Mouse (Mus musculus): ENCODE data around the gene Pfn1. TPM values are rescaled to one million over a fixed set of nuclear protein-coding genes. Genes with fewer than 3 reads are reported as not detected.

Pfn1 gene
- polyA plus RNA-seq, 1 experiment from 2014 or later, result 825 TPM

GRCm38 (mm10) chr11:70621972-70622814, 32.3 kb downstream of the Pfn1 start:
- ATAC-seq, result no peak
- H3K9me3 ChIP-seq, result no peaks in the 10 kb centered on the region
- 0 out of 2 replicates have a peak overlapping the region, but pooled peaks have one; percentile 21 for H3K9ac ChIP-seq (replicated peaks)
- H3K27ac ChIP-seq, result no peak overlapping the region
- no peaks in the 10 kb centered on the region for H3K4me1 ChIP-seq (replicated peaks)
- H3K4me2 ChIP-seq (replicated peaks), result no peak overlapping the region
- no peaks in the 10 kb centered on the region for H3K36me3 ChIP-seq
- H3K4me3 ChIP-seq (replicated peaks), result no peak overlapping the region
- H3K27me3 ChIP-seq, result no peaks in the 10 kb centered on the region
- 48% methylated on average over 7 of the region's 7 CpGs for WGBS

DNA sequence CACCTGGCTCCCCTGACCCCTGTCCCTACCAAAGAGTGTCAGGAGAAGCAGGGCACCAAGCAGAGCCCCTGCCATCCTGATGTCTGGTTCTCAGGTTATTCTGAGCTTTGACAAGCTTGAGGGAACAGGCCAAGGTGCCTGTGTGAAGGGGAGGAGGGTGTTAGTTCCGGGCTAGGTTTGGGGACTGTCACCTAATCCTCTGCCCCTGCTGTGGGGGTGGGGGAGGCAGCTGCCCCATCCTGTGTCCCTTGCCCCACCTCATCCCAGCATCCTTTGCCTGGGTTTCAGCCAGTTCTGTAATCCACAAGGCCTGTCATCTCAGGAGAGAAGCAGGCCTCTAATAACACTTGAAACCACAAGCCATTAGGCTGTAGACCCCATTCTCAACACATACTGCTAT, 35.3 kb downstream of the Pfn1 start, which contains the start of gene Chrne:
Gene Chrne (minus strand): TSS at position 116 of the 400 bp plus-strand sequence.
- Histone ChIP-seq H3K36me3 (no peaks in the 10 kb centered on the region), H3K27ac (no peak within 1 kb of the TSS), H3K4me2 (replicated peaks) (no peak within 1 kb of the TSS), H3K4me1 (replicated peaks) (peaks cover 11% of the 10 kb centered on the region), H3K27me3 (peaks cover 18% of the 10 kb centered on the region; the same call in 1 of the 2 replicates), H3K9ac (replicated peaks) (no peak within 1 kb of the TSS), H3K9me3 (no peaks in the 10 kb centered on the region), H3K4me3 (replicated peaks) (no peak within 1 kb of the TSS)
- WGBS, result 37% methylated on average over 1 of the region's 1 CpGs
- ATAC-seq, result no peak

DNA sequence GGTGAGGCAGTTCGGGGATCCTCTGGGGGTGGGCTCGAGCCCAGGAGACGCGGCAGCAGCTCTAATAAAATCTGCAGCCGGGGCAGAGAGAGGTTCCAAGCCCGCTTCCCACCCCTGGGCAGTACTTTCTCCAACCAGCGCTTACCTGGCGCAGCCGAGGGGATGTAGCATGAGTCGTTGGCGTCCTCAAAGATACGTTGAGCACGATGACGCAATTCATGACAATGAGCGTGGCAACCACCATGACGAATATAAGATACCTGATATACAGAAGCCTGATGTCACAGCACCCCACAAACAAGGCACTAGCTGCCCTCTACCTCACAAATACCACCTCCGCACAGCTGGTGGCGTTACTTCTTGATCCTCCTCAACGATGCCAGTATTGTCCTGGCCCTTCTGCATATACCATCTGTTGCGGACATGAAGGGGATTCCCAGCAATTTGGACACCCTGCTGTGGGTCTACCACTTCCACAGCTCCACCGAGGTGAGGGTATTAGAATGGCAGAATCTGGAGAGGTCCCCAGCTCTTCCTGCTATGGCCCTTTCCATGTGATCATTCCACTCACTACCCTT, 38.8 kb downstream of the Pfn1 start, which contains the start of gene 4930544D05Rik:
Gene 4930544D05Rik (plus strand): TSS at position 333 of the 578 bp plus-strand sequence.
- H3K4me3 ChIP-seq (replicated peaks), result peak within 1 kb of the TSS; percentile 25
- no peaks in the 10 kb centered on the region for H3K9me3 ChIP-seq
- no peak within 1 kb of the TSS for H3K27ac ChIP-seq
- ATAC-seq, result no peak
- peaks cover 31% of the 10 kb centered on the region for H3K36me3 ChIP-seq
- H3K4me1 ChIP-seq (replicated peaks), result peaks cover 11% of the 10 kb centered on the region
- H3K4me2 ChIP-seq (replicated peaks), result peak within 1 kb of the TSS; percentile 54
- peak within 1 kb of the TSS; percentile 57 for H3K9ac ChIP-seq (replicated peaks)
- 15% methylated on average over 21 of the region's 21 CpGs for WGBS
- H3K27me3 ChIP-seq, result peaks cover 18% of the 10 kb centered on the region; the same call in 1 of the 2 replicates

DNA sequence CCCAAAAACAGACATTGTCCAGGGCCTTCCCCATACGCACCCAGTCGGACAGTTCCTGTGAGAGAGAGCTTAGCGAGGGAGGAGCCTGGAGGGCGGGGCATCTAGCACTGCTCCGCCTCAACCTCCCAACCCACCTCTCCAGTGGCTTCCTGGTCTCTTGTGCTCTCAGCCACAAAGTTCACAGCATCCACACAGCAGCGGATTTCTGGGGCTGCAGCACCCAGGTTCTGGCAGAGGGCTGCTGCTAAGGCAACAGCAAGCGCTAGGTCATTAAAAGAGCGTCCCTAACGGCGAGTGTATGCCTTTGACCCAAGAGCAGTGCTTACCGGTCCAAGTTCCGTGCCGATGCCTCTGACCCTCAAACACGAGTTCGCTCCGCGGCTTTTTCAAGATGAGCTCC, 39.4 kb downstream of the Pfn1 start:
- Histone ChIP-seq H3K9me3 (no peaks in the 10 kb centered on the region), H3K9ac (replicated peaks) (peak overlapping the region; percentile 57), H3K4me2 (replicated peaks) (peak overlapping the region; percentile 54), H3K36me3 (peaks cover 36% of the 10 kb centered on the region), H3K4me3 (replicated peaks) (peak overlapping the region; percentile 25), H3K27me3 (peaks cover 18% of the 10 kb centered on the region; the same call in 1 of the 2 replicates), H3K4me1 (replicated peaks) (peaks cover 11% of the 10 kb centered on the region), H3K27ac (no peak overlapping the region)
- ATAC-seq, result peak; percentile 45; the same call in 1 of the 2 replicates
- 2% methylated on average over 17 of the region's 17 CpGs for WGBS

DNA sequence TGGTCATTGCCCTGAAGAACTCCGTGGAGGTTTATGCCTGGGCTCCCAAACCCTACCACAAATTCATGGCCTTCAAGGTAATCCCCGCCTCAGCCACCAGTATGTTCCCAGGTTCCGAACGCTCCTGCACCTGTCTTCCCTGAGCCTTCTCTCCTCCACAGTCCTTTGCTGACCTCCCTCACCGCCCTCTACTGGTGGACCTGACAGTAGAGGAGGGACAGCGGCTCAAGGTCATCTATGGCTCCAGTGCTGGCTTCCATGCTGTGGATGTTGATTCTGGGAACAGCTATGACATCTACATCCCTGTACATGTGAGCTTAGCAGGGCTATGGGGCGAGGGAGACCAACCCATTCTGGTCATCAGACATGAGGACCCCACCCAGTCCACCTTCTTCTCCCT, 41.9 kb downstream of the Pfn1 start:
- Histone ChIP-seq H3K36me3 (peaks cover 62% of the 10 kb centered on the region), H3K9ac (replicated peaks) (no peak overlapping the region; the same call in 1 of the 2 replicates), H3K4me3 (replicated peaks) (no peak overlapping the region), H3K4me1 (replicated peaks) (peaks cover 11% of the 10 kb centered on the region), H3K27me3 (peaks cover 18% of the 10 kb centered on the region; the same call in 1 of the 2 replicates), H3K9me3 (no peaks in the 10 kb centered on the region), H3K27ac (no peak overlapping the region), H3K4me2 (replicated peaks) (no peak overlapping the region)
- ATAC-seq, result no peak
- 73% methylated on average over 7 of the region's 7 CpGs for WGBS

- H3K36me3 ChIP-seq, result peaks cover 79% of the 10 kb centered on the region
- no peaks in the 10 kb centered on the region for H3K9me3 ChIP-seq
- no peak overlapping the region for H3K4me3 ChIP-seq (replicated peaks)
- peaks cover 10% of the 10 kb centered on the region; the same call in 1 of the 2 replicates for H3K27me3 ChIP-seq
- 91% methylated on average over 4 of the region's 4 CpGs for WGBS
- H3K4me1 ChIP-seq (replicated peaks), result peaks cover 11% of the 10 kb centered on the region
- no peak overlapping the region for H3K27ac ChIP-seq
- no peak overlapping the region for H3K4me2 ChIP-seq (replicated peaks)
- H3K9ac ChIP-seq (replicated peaks), result no peak overlapping the region
- ATAC-seq, result no peak
These were observed 43.7 kb downstream of the Pfn1 start for GRCm38 (mm10) chr11:70610752-70611151.

- Histone ChIP-seq H3K4me1 (replicated peaks) (no peaks in the 10 kb centered on the region), H3K36me3 (peaks cover 99% of the 10 kb centered on the region), H3K4me3 (replicated peaks) (no peak overlapping the region), H3K9me3 (no peaks in the 10 kb centered on the region), H3K27ac (no peak overlapping the region), H3K9ac (replicated peaks) (no peak overlapping the region), H3K27me3 (no peaks in the 10 kb centered on the region), H3K4me2 (replicated peaks) (no peak overlapping the region)
- no peak for ATAC-seq
- 89% methylated on average over 24 of the region's 26 CpGs for WGBS
These were observed 45.9 kb downstream of the Pfn1 start for GRCm38 (mm10) chr11:70608381-70609066.

DNA sequence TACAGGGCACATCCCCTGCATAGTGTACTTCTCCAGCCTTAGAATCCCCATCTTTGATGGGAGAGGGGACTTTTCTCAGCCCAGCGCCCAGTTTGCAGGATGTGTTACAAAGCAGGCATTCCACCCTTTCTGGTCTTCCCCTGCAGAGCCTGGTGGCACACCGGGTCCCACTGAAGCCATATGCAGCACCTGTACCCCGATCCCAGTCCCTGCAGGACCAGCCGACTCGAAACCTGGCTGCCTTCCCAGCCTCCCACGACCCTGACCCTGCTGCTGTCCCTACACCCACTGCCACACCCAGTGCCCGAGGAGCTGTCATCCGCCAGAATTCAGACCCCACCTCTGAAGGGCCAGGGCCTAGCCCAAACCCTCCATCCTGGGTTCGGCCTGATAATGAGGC, 46.8 kb downstream of the Pfn1 start:
- WGBS, result 95% methylated on average over 9 of the region's 9 CpGs
- ATAC-seq, result no peak
- no peaks in the 10 kb centered on the region for H3K4me1 ChIP-seq (replicated peaks)
- peaks cover 96% of the 10 kb centered on the region for H3K36me3 ChIP-seq
- H3K27ac ChIP-seq, result no peak overlapping the region
- no peaks in the 10 kb centered on the region for H3K27me3 ChIP-seq
- H3K4me2 ChIP-seq (replicated peaks), result no peak overlapping the region
- H3K9ac ChIP-seq (replicated peaks), result no peak overlapping the region
- H3K4me3 ChIP-seq (replicated peaks), result no peak overlapping the region
- H3K9me3 ChIP-seq, result no peaks in the 10 kb centered on the region

GRCm38 (mm10) chr11:70606717-70607116, 47.7 kb downstream of the Pfn1 start:
- Histone ChIP-seq H3K4me2 (replicated peaks) (no peak overlapping the region), H3K4me1 (replicated peaks) (no peaks in the 10 kb centered on the region), H3K9me3 (no peaks in the 10 kb centered on the region), H3K27ac (no peak overlapping the region), H3K27me3 (no peaks in the 10 kb centered on the region), H3K4me3 (replicated peaks) (no peak overlapping the region), H3K9ac (replicated peaks) (no peak overlapping the region), H3K36me3 (peaks cover 93% of the 10 kb centered on the region)
- WGBS, result 84% methylated on average over 12 of the region's 12 CpGs
- no peak for ATAC-seq

DNA sequence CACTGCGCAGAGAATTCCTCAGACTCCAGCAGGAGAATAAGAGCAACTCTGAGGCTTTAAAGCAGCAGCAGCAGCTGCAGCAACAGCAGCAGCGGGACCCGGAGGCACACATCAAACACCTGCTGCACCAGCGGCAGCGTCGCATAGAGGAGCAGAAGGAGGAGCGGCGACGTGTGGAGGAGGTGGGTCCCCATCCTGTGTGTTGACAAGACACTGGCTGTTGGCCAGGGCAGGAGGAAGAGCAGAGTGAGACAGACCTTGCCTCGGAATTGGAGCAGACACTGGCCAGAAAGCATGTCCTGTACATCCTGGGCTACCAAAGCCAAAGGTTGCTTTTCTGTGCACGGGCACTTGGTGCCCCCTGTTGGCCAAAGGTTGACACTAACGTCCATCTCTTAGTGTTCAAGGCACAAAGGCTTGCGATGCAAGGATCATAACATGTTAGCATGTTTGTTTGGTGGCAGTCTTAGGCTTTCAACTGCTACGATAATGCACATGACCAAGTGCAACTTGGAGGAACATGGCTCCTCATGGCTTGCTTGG, 49.3 kb downstream of the Pfn1 start:
- peak; percentile 51 for ATAC-seq

More for the DNA sequence above, 49.3 kb downstream of the Pfn1 start:
- Histone ChIP-seq H3K9me3 (no peaks in the 10 kb centered on the region), H3K27me3 (no peaks in the 10 kb centered on the region), H3K4me3 (replicated peaks) (no peak overlapping the region), H3K4me2 (replicated peaks) (no peak overlapping the region), H3K9ac (replicated peaks) (no peak overlapping the region), H3K4me1 (replicated peaks) (no peaks in the 10 kb centered on the region), H3K27ac (no peak overlapping the region), H3K36me3 (peaks cover 82% of the 10 kb centered on the region)
- WGBS, result 63% methylated on average over 14 of the region's 14 CpGs

All from midbrain, embryonic 13.5 days (tissue).